Mouse (Mus musculus) megakaryocyte-erythroid progenitor cell, adult 5-6 weeks (primary cell): ENCODE data around the gene Fam89b. TPM values are rescaled to one million over a fixed set of nuclear protein-coding genes. Genes with fewer than 3 reads are reported as not detected.

Experiments
- ATAC-seq: replicated peaks from 2 replicates; pipeline ENCODE4 v1.8.0; 2016; ENCODE audit warnings: mild to moderate bottlenecking, inconsistent platforms; ENCODE audit not compliant: severe bottlenecking, poor library complexity, low FRiP score, low TSS enrichment
- total RNA-seq, 2 experiments: library from RNA; stranded (forward) in 1 of 2; stranded (reverse) in 1 of 2; fragments of 200-1000, 215-1000 nt in 1 of 2; fragments of >200 nt in 1 of 2; fragmentation: Nextera tagmentation in 1 of 2; gene quantifications; 2 replicates each; pipeline ENCODE4 v1.2.3; 2014 to 2017

Gene Fam89b
- total RNA-seq, 2 experiments from 2014 or later = 12.5 to 34.3 TPM

- ATAC-seq = peak; percentile 66
These were observed 13.4 kb downstream of the Fam89b start for GRCm38 (mm10) chr19:5715793-5716688.

- peak; percentile 81 for ATAC-seq
These were observed 15.7 kb downstream of the Fam89b start for GRCm38 (mm10) chr19:5713730-5714129.

- no peak for ATAC-seq
These were observed 16.2 kb downstream of the Fam89b start for GRCm38 (mm10) chr19:5713255-5713654.

GRCm38 (mm10) chr19:5711907-5712460 lies 17.5 kb downstream of the Fam89b start:
- ATAC-seq = no peak

GRCm38 (mm10) chr19:5711218-5711617 lies 18.2 kb downstream of the Fam89b start:
- ATAC-seq = no peak

GRCm38 (mm10) chr19:5710581-5710980 lies 18.9 kb downstream of the Fam89b start:
- no peak for ATAC-seq

GRCm38 (mm10) chr19:5710068-5710467 lies 19.4 kb downstream of the Fam89b start:
- ATAC-seq = no peak

GRCm38 (mm10) chr19:5704801-5705571 lies 24.5 kb downstream of the Fam89b start:
- peak; percentile 79 for ATAC-seq

GRCm38 (mm10) chr19:5704163-5704800 lies 25.2 kb downstream of the Fam89b start, which contains the start of gene Kcnk7:
Kcnk7 (plus strand) TSS chr19:5704367.
- ATAC-seq = peak; percentile 54

GRCm38 (mm10) chr19:5695849-5696462 lies 33.5 kb downstream of the Fam89b start:
- ATAC-seq = no peak

GRCm38 (mm10) chr19:5693801-5694200 lies 35.7 kb downstream of the Fam89b start:
- ATAC-seq = no peak

GRCm38 (mm10) chr19:5692913-5693396 lies 36.5 kb downstream of the Fam89b start:
- no peak for ATAC-seq

GRCm38 (mm10) chr19:5692086-5692912 lies 37.2 kb downstream of the Fam89b start:
- ATAC-seq = no peak

- no peak for ATAC-seq
These were observed 37.9 kb downstream of the Fam89b start for GRCm38 (mm10) chr19:5691601-5692000.

GRCm38 (mm10) chr19:5690343-5690735 lies 39.1 kb downstream of the Fam89b start:
- ATAC-seq = no peak

- peak; percentile 71 for ATAC-seq
These were observed 39.7 kb downstream of the Fam89b start for GRCm38 (mm10) chr19:5689565-5690342.

- ATAC-seq = no peak
These were observed 40.4 kb downstream of the Fam89b start for GRCm38 (mm10) chr19:5689088-5689428.
